19 mouse cellular contexts compared by ENCODE assay signal in the genomic region with DNA sequence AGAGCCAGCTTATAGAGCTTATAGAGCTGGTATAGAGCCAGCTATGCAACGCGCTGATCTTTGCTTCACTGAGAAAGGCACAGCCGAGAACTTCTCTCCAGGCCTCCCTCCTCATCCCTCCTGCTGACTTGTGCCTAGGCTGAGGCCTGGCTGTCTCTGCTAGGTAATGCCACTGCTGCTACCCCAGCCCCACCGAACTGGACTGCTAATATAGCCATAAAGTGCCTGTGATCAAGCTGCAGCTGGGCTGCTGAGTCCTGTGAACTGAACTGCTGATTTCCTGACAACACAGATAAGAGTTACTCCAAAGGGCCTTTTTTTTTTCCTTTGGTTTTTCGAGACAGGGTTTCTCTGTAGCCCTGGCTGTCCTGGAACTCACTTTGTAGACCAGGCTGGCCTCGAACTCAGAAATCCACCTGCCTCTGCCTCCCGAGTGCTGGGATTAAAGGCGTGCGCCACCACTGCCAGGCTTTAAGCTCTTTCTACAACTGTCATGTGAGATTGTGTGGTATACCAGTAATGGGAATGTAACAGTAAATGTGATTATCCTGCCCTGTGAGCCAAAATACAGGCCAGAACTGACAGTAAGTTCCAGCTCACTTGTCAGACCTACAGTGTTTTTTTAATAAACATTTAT. TPM values are rescaled to one million over a fixed set of nuclear protein-coding genes. Genes with fewer than 3 reads are reported as not detected.
A peak's percentile ranks its signal among the peaks of the same experiment; 100 is the strongest.
DNase-seq lines count a peak whose midpoint lies in the region; ATAC-seq and TF ChIP-seq lines count a peak whose summit lies in the region.
"Had no signal": no experiment of that assay in that cellular context is flagged by ENCODE, and none has a peak within 500 bp of the region (broad histone marks: within the 10 kb centered on the region; RNA-seq: fewer than 3 reads in every experiment).

No protein-coding gene starts in this region.

- no peak overlapping the region for H3K4me3 ChIP-seq in intestine, embryonic 14.5 days (ENCODE audit: low read depth, low read length)
- no peak overlapping the region for H3K4me3 ChIP-seq in intestine, embryonic 16.5 days (ENCODE audit: low read length)
- H3K4me3 ChIP-seq in G1E (ENCODE audit: low read depth, low read length), result peak overlapping the region; percentile 51; the same call in 1 of the 2 replicates
- no peak overlapping the region for H3K4me3 ChIP-seq in embryonic facial prominence, embryonic 14.5 days (ENCODE audit: low read depth, low read length)
- H3K4me3 ChIP-seq in liver, embryonic 16.5 days (ENCODE audit: low read depth, low read length), result no peak overlapping the region
- H3K4me3 ChIP-seq: hindbrain, embryonic 15.5 days had no signal

- H3K27me3 ChIP-seq in intestine, embryonic 14.5 days (replicated peaks; ENCODE audit: control insufficient read depth, insufficient read depth, low read length), result no peaks in the 10 kb centered on the region
- H3K27me3 ChIP-seq in intestine, embryonic 16.5 days (replicated peaks; ENCODE audit: control insufficient read depth, insufficient read depth, low read length), result no peaks in the 10 kb centered on the region
- no peaks in the 10 kb centered on the region for H3K27me3 ChIP-seq in G1E (ENCODE audit: insufficient read depth, low read length)
- no peaks in the 10 kb centered on the region for H3K27me3 ChIP-seq in embryonic facial prominence, embryonic 14.5 days (replicated peaks; ENCODE audit: control insufficient read depth, insufficient read depth, low read length)
- H3K27me3 ChIP-seq in liver, embryonic 16.5 days (ENCODE audit: control insufficient read depth, insufficient read depth, low read depth, low read length), result no peaks in the 10 kb centered on the region
- H3K27me3 ChIP-seq: hindbrain, embryonic 15.5 days had no signal

- peaks cover 14% of the 10 kb centered on the region for H3K4me1 ChIP-seq in intestine, embryonic 14.5 days (replicated peaks; ENCODE audit: control insufficient read depth, insufficient read depth, low read length)
- H3K4me1 ChIP-seq in intestine, embryonic 16.5 days (ENCODE audit: control insufficient read depth, insufficient read depth, low read length), result peaks cover 11% of the 10 kb centered on the region; the same call in 1 of the 2 replicates
- H3K4me1 ChIP-seq in G1E (ENCODE audit: insufficient read depth, low read depth, low read length), result peaks cover 86% of the 10 kb centered on the region
- H3K4me1 ChIP-seq in embryonic facial prominence, embryonic 14.5 days (ENCODE audit: control insufficient read depth, insufficient read depth, low read length), result peaks cover 9% of the 10 kb centered on the region
- H3K4me1 ChIP-seq in liver, embryonic 16.5 days (ENCODE audit: control insufficient read depth, low read depth, low read length), result peaks cover 57% of the 10 kb centered on the region

- TF ChIP-seq CTCF in G1E (IDR thresholded peaks at IDR 0.05; ENCODE audit: low read depth, low read length), result no peak

- H3K4me2 ChIP-seq in intestine, embryonic 14.5 days (ENCODE audit: low read length), result no peak overlapping the region
- H3K4me2 ChIP-seq in intestine, embryonic 16.5 days (ENCODE audit: low read depth, low read length), result no peak overlapping the region
- no peak overlapping the region for H3K4me2 ChIP-seq in embryonic facial prominence, embryonic 14.5 days (ENCODE audit: low read depth, low read length)
- H3K4me2 ChIP-seq in liver, embryonic 16.5 days (ENCODE audit: low read depth, low read length), result peak overlapping the region; percentile 18; the same call in 1 of the 2 replicates
- H3K4me2 ChIP-seq: hindbrain, embryonic 15.5 days had no signal

- H3K9me3 ChIP-seq in intestine, embryonic 14.5 days (ENCODE audit: control insufficient read depth, low read length), result no peaks in the 10 kb centered on the region
- H3K9me3 ChIP-seq in intestine, embryonic 16.5 days (ENCODE audit: control insufficient read depth, low read length), result no peaks in the 10 kb centered on the region
- H3K9me3 ChIP-seq in G1E (replicated peaks), result no peaks in the 10 kb centered on the region
- no peaks in the 10 kb centered on the region for H3K9me3 ChIP-seq in embryonic facial prominence, embryonic 14.5 days (ENCODE audit: control insufficient read depth, low read length)
- H3K9me3 ChIP-seq in liver, embryonic 16.5 days (replicated peaks; ENCODE audit: control insufficient read depth, low read length), result no peaks in the 10 kb centered on the region
- H3K9me3 ChIP-seq: hindbrain, embryonic 15.5 days had no signal

- H3K36me3 ChIP-seq in intestine, embryonic 14.5 days (ENCODE audit: control insufficient read depth, insufficient read depth, low read length), result no peaks in the 10 kb centered on the region
- H3K36me3 ChIP-seq in intestine, embryonic 16.5 days (ENCODE audit: control insufficient read depth, insufficient read depth, low read length), result no peaks in the 10 kb centered on the region
- H3K36me3 ChIP-seq in G1E (replicated peaks), result peaks cover 28% of the 10 kb centered on the region
- no peaks in the 10 kb centered on the region for H3K36me3 ChIP-seq in embryonic facial prominence, embryonic 14.5 days (ENCODE audit: control insufficient read depth, insufficient read depth, low read length)
- no peaks in the 10 kb centered on the region for H3K36me3 ChIP-seq in liver, embryonic 16.5 days (ENCODE audit: control insufficient read depth, insufficient read depth)
- H3K36me3 ChIP-seq: hindbrain, embryonic 15.5 days had no signal

- no peak for ATAC-seq in intestine, embryonic 14.5 days (replicated peaks; ENCODE audit: low FRiP score, low TSS enrichment, low read depth)
- ATAC-seq in intestine, embryonic 16.5 days, result no peak
- ATAC-seq in G1E (ENCODE audit: extremely low read depth, insufficient number of reproducible peaks, low FRiP score, poor library complexity, severe bottlenecking), result peak; percentile 47; the same call in 1 of the 2 replicates
- ATAC-seq in embryonic facial prominence, embryonic 14.5 days (ENCODE audit: low read depth), result no peak
- ATAC-seq in liver, embryonic 16.5 days (ENCODE audit: low read depth), result no peak
- ATAC-seq: forebrain, embryonic 16.5 days had no signal

- H3K9ac ChIP-seq in intestine, embryonic 14.5 days (ENCODE audit: low read length), result no peak overlapping the region
- H3K9ac ChIP-seq in intestine, embryonic 16.5 days (ENCODE audit: low read depth, low read length), result no peak overlapping the region
- H3K9ac ChIP-seq in embryonic facial prominence, embryonic 14.5 days (ENCODE audit: low read depth, low read length), result no peak overlapping the region
- H3K9ac ChIP-seq in liver, embryonic 16.5 days (ENCODE audit: low read depth, low read length), result peak overlapping the region; percentile 37; the same call in 1 of the 2 replicates
- H3K9ac ChIP-seq: hindbrain, embryonic 15.5 days had no signal

- H3K27ac ChIP-seq in intestine, embryonic 14.5 days (ENCODE audit: low read depth), result no peak overlapping the region
- no peak overlapping the region for H3K27ac ChIP-seq in intestine, embryonic 16.5 days (ENCODE audit: low read length)
- no peak overlapping the region for H3K27ac ChIP-seq in embryonic facial prominence, embryonic 14.5 days (replicated peaks; ENCODE audit: low read depth, low read length)
- H3K27ac ChIP-seq in liver, embryonic 16.5 days (ENCODE audit: low read length), result peak overlapping the region; percentile 77
- H3K27ac ChIP-seq: hindbrain, embryonic 15.5 days had no signal

- DNase-seq in intestine, embryonic 14.5 days (ENCODE audit: low spot score), result peak; percentile 42
- no peak for DNase-seq in G1E (ENCODE audit: low spot score)
- DNase-seq in embryonic facial prominence, embryonic 14.5 days (ENCODE audit: low spot score), result peak; percentile 22
- DNase-seq in retina, embryonic 14.5 days (ENCODE audit: low spot score), result no peak
- DNase-seq in Muller cell, postnatal 12 days (ENCODE audit: inconsistent ontology term), result no peak
- DNase-seq: adrenal gland, postnatal 25 days; cerebellum, adult 11-12 months; cerebellum, postnatal 25 days; embryo, embryonic 11 days; heart, postnatal 36 days; kidney, adult 11 months; kidney, postnatal 10 days; left cerebral cortex, postnatal 4 days; lung, postnatal 10 days; thymus, postnatal 14 days had no signal

- 64% methylated on average over 9 of the region's 9 CpGs for WGBS in intestine, embryonic 14.5 days
- 71% methylated on average over 9 of the region's 9 CpGs for WGBS in intestine, embryonic 16.5 days
- WGBS in embryonic facial prominence, embryonic 14.5 days, result 76% methylated on average over 9 of the region's 9 CpGs
- WGBS in liver, embryonic 16.5 days (ENCODE audit: insufficient replicate concordance), result 40% methylated on average over 9 of the region's 9 CpGs

RNA-seq across cellular contexts. Expression of gene Fam69a, which starts 21.4 kb away (rescaled TPM):
- 24.5 and 25.0 TPM in 2 replicates for polyA plus RNA-seq in intestine, embryonic 14.5 days (2014; fragmentation: Nextera tagmentation; extraction: Ambion mirVana)
- polyA plus RNA-seq in intestine, embryonic 16.5 days (2015; fragmentation: Nextera tagmentation; extraction: Ambion mirVana), result 17.8 and 17.9 TPM in 2 replicates
- total RNA-seq in G1E (2014; fragmentation: Nextera tagmentation) (52.3 and 54.3 TPM in 2 replicates), G1E (2017) (24.9 and 25.8 TPM in 2 replicates)
- polyA plus RNA-seq in G1E (2012), result 1.8 and 2.3 TPM in 2 replicates
- 33.0 and 34.2 TPM in 2 replicates for polyA plus RNA-seq in embryonic facial prominence, embryonic 14.5 days (2014; fragmentation: Nextera tagmentation; extraction: Ambion mirVana)
- polyA plus RNA-seq in liver, embryonic 16.5 days (2015; fragmentation: Nextera tagmentation; extraction: Ambion mirVana), result 7.9 and 8.8 TPM in 2 replicates

Comparison
In these comparisons a context has a peak if more than half of its experiments do, and no peak if none do; other contexts are left out.
1. DNase-seq: peak in intestine, embryonic 14.5 days (single experiment) and embryonic facial prominence, embryonic 14.5 days (single experiment); none in G1E (single experiment), retina, embryonic 14.5 days (single experiment) and Muller cell, postnatal 12 days (single experiment).